Mouse (Mus musculus) cortical plate, adult 2 months (tissue): ENCODE results near the gene Csnk1e.

ENCODE experiments used
- CTCF ChIP-seq: fragments of 200-500 bp; IDR thresholded peaks from 2 replicates; pipeline ENCODE4 v1.5.1; 2011; ENCODE audit warnings: mild to moderate bottlenecking, control low read depth, low read length; ENCODE audit not compliant: insufficient read depth; ENCODE audit errors: extremely low read depth
- POLR2A ChIP-seq: fragments of 200-500 bp; IDR thresholded peaks from 2 replicates; pipeline ENCODE4 v1.6.1; 2011; ENCODE audit warnings: mild to moderate bottlenecking, low read length, control low read depth; ENCODE audit not compliant: insufficient read depth; ENCODE audit errors: extremely low read depth

DNA sequence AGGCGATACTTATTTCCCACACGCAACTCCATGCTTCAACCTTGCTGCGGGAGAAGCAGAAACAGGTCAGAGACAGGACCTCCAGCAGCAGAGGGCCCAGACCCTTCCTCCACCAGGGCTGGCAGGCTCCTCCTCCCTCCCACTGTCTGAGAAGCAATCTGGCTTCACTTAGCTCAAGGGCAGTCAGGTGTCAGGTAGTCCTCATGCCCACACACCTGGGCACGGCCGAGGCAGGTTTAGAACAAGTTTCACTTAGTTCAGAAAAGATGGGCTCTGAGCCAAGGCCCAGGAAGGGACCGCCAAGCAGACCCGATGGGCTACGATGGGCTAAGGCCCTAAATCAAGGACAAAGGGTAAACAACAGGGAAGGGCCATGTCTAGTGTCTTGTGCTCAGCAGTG is 16.6 kb downstream of the Csnk1e start:
- TF ChIP-seq POLR2A = no peak
- TF ChIP-seq CTCF = no peak
